Mouse (Mus musculus): ENCODE data around the gene Klhdc8b.

Klhdc8b gene

GRCm38 (mm10) chr9:108451519-108452160, 9.7 kb downstream of the Klhdc8b start:
- DNase-seq (ENCODE audit: low read depth, low spot score) = no peak

GRCm38 (mm10) chr9:108451170-108451493, 10.2 kb downstream of the Klhdc8b start:
- DNase-seq (ENCODE audit: low read depth, low spot score) = no peak

GRCm38 (mm10) chr9:108450292-108451169, 10.8 kb downstream of the Klhdc8b start:
- no peak for DNase-seq (ENCODE audit: low read depth, low spot score)

- no peak for DNase-seq (ENCODE audit: low read depth, low spot score)
Measured at GRCm38 (mm10) chr9:108449860-108450259, 11.5 kb downstream of the Klhdc8b start.

GRCm38 (mm10) chr9:108445125-108445524, 16.3 kb downstream of the Klhdc8b start:
- no peak for DNase-seq (ENCODE audit: low read depth, low spot score)

- peak; percentile 74 for DNase-seq (ENCODE audit: low read depth, low spot score)
Measured at GRCm38 (mm10) chr9:108441236-108441919, 20.0 kb downstream of the Klhdc8b start.

GRCm38 (mm10) chr9:108440485-108440884, 20.9 kb downstream of the Klhdc8b start:
- no peak for DNase-seq (ENCODE audit: low read depth, low spot score)

- no peak for DNase-seq (ENCODE audit: low read depth, low spot score)
Measured at GRCm38 (mm10) chr9:108439176-108439575, 22.2 kb downstream of the Klhdc8b start.

GRCm38 (mm10) chr9:108436182-108436581, 25.2 kb downstream of the Klhdc8b start, which contains the start of gene BC048562:
Gene BC048562, plus strand, starts transcription at chr9:108436482.
- DNase-seq (ENCODE audit: low read depth, low spot score) = no peak

- no peak for DNase-seq (ENCODE audit: low read depth, low spot score)
Measured at GRCm38 (mm10) chr9:108431431-108432067, 29.8 kb downstream of the Klhdc8b start.

GRCm38 (mm10) chr9:108428384-108428783, 33.0 kb downstream of the Klhdc8b start, which contains the start of gene Ccdc36:
Gene Ccdc36, minus strand, starts transcription at chr9:108428484.
- no peak for DNase-seq (ENCODE audit: low read depth, low spot score)

- no peak for DNase-seq (ENCODE audit: low read depth, low spot score)
Measured at GRCm38 (mm10) chr9:108412221-108412620, 49.2 kb downstream of the Klhdc8b start.

GRCm38 (mm10) chr9:108411381-108411942, 49.9 kb downstream of the Klhdc8b start:
- no peak for DNase-seq (ENCODE audit: low read depth, low spot score)

- no peak for DNase-seq (ENCODE audit: low read depth, low spot score)
Measured at GRCm38 (mm10) chr9:108409535-108409934, 51.8 kb downstream of the Klhdc8b start.

- no peak for DNase-seq (ENCODE audit: low read depth, low spot score)
Measured at GRCm38 (mm10) chr9:108404451-108404850, 56.9 kb downstream of the Klhdc8b start.

- DNase-seq (ENCODE audit: low read depth, low spot score) = no peak
Measured at GRCm38 (mm10) chr9:108403081-108403480, 58.3 kb downstream of the Klhdc8b start.

- no peak for DNase-seq (ENCODE audit: low read depth, low spot score)
Measured at GRCm38 (mm10) chr9:108401186-108401960, 60.0 kb downstream of the Klhdc8b start.

- DNase-seq (ENCODE audit: low read depth, low spot score) = no peak
Measured at GRCm38 (mm10) chr9:108398324-108398723, 63.1 kb downstream of the Klhdc8b start.
